Mouse (Mus musculus) stomach, postnatal 0 days (tissue): Measurements from ENCODE around the gene Ppm1m.

ENCODE experiments used
- CTCF ChIP-seq: IDR thresholded peaks from 2 replicates; pipeline ENCODE4 v1.5.1; 2016; ENCODE audit warnings: antibody characterized with exemption, low read depth, mild to moderate bottlenecking, moderate library complexity
- EP300 ChIP-seq: optimal IDR thresholded peaks from 2 replicates; pipeline ENCODE3; 2016; ENCODE audit warnings: antibody characterized with exemption

GRCm38 (mm10) chr9:106215341-106216125 lies 16.0 kb upstream of the Ppm1m start:
- TF ChIP-seq CTCF (peak; percentile 62), EP300 (no peak)
